Mouse (Mus musculus): ENCODE data around the gene Dnah6.

The Dnah6 gene

DNA sequence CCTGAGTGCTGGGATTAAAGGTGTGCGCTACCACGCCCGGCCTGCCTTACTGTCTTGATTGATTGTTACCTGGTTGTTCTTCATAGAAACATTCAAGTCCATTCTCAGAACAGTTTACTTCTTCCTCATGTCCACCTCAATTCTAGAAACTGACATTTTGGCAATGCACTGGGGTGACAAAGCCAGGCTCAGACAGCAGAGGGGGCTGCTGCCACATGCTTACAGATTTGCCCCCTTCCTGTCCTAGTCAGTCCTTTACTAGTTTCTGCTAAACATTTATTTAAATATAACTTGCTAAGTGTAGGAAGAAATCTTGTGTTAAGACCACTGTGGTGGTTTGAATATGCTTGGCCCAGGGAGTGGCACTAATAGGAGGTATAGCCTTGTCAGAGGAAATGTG, 192.6 kb downstream of the Dnah6 start:
- no peak for DNase-seq (ENCODE audit: low spot score)

DNA sequence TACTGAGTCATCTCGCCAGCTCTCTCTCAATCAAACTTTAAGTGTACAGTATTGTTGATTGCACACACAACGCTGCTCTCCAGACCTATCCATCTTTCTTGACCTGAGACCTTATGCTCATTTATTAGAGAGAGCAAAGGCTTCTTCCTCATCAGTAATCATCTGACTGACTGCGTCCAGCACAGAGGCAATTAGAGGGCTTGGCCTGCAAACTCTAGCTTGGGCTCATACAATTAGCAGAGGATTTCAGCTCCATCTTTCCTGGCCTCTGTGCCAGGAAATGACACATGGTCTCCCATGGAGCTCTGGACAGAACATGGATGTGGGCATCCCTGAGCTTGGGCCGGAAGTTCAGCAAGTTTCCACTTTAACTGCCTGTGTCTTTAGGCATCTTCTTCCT, 193.6 kb downstream of the Dnah6 start:
- DNase-seq (ENCODE audit: low spot score) = no peak

GRCm38 (mm10) chr6:73026898-73027297, 194.6 kb downstream of the Dnah6 start:
- no peak for DNase-seq (ENCODE audit: low spot score)

DNA sequence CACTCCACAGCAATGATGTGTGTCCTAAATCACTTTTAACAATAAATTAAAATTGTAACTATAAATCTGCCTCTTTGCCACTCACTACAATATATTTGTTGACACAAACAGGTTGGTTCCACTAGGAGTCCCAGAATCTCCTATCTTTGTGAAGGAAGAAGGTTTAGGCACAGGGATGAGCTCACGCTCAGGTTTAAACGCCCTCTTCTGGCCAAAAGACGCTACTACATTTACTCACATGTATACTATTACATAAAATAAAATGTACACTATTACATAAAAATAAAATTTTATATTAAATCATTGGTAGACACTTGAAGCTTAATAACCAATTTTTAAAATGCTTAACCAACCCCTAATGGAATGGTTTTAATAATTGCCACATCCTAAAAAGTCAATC, 201.4 kb downstream of the Dnah6 start:
- DNase-seq (ENCODE audit: low spot score) = no peak

- no peak for DNase-seq (ENCODE audit: low spot score)
Measured at GRCm38 (mm10) chr6:73018725-73019280, 202.6 kb downstream of the Dnah6 start.

- no peak for DNase-seq (ENCODE audit: low spot score)
Measured at GRCm38 (mm10) chr6:73014317-73015160, 206.9 kb downstream of the Dnah6 start.

GRCm38 (mm10) chr6:73012931-73013330, 208.5 kb downstream of the Dnah6 start:
- no peak for DNase-seq (ENCODE audit: low spot score)

DNA sequence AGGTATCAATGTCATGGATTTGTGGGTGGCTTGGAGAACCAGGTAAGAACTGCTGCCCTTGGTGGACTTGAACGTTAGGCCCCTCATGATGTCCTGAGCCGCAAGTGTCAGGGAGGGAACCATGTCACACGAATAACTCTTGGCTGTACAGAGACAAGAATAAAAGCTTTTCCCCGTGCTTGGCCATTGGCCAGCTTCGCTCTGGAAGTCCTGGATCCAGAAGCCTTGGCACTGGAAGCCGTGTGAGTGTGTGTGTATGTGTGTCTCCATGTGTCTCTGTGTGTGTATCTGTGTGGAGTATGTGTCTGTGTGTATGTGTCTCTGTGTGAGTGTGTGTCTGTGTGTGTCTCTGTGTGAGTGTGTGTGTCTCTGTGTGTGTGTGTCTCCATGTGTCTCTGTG, 209.6 kb downstream of the Dnah6 start:
- DNase-seq (ENCODE audit: low spot score) = no peak

GRCm38 (mm10) chr6:73010073-73010472, 211.4 kb downstream of the Dnah6 start:
- peak; percentile 78 for DNase-seq (ENCODE audit: low spot score)

GRCm38 (mm10) chr6:73003601-73004000, 217.8 kb downstream of the Dnah6 start:
- DNase-seq (ENCODE audit: low spot score) = no peak

DNA sequence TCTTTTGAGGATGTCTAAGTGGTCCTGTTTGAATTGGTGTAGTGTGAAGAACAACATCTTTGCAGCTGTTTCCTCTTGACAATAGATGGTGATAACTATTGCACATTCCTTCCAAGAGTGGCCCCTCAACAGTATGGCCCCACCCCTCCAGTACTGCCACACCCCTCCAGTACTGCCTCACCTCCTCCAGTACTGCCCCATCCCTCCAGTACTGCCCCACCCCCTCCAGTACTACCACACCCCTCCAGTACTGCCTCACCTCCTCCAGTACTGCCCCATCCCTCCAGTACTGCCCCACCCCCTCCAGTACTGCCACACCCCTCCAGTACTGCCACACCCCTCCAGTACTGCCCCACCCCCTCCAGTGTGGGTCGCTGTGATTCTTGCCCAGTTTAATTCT, 219.1 kb downstream of the Dnah6 start:
- DNase-seq (ENCODE audit: low spot score) = no peak

DNA sequence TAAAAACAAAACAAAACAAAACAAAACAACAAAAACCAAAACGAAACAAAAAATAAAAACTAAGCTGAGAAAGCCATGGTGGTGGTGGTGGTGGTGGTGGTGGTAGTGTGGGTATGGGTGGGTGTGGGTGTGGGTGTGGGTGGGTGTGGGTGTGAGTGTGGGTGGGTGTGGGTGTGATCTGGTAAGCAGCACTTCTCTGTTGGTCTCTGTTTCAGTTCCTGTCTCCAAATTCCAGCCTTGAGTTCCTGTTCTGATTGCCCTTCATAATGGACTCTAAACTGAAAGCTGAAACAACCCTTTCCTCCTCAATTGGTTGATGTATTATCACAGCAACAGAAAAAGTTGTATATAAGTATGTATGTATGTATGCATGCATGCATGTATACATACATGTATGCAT, 222.6 kb downstream of the Dnah6 start:
- no peak for DNase-seq (ENCODE audit: low spot score)

DNA sequence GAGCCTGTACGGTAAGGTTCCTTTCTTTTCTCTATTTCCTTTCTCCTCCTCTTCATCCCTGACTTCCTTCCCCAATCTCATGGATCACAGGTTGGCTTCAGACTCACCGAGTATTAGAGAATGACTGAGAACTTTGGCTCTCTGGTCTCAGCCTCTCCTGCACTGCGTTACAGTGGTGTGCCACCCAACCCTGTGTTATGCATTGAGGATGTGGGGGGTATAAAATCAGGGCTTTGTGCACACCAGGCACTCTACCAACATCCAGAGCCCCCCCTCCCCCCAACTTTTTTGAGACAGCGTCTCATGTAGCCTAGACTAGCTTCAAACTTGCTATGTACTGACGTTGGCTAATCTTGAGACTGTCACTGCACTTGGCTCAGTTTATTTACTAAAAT, 227.8 kb downstream of the Dnah6 start:
- DNase-seq (ENCODE audit: low spot score) = no peak

DNA sequence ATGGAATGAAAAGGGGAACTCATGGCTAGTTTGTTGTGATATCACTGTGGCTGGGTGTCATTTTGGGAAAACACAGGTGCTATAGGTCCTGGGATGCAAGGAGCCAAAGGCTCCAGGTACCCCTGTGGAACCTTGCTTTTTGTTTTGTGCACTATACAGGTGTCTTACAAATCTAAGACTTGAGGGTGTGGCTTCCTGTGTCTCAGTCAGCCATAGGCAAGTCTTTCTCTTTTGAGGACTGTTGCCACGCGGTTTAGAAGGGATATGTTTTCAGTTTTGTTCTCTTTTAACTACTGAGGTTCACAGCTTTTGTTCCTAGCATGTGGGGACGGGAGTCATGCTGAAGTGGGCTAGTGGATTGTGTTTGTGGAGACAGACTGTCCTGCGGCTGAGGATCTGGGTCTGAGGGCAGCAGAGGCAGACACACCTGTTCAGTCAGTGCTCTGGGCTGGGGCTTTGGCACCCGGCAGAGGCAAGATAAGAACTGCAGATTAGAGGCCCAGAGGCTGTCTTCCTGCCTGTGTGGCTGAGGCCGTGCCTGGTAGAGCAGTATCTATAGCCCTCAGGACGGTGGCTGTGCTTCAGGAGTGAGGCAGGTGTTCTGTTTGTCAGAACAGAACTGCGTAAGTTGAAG, 228.3 kb downstream of the Dnah6 start:
- DNase-seq (ENCODE audit: low spot score) = peak; percentile 48

DNA sequence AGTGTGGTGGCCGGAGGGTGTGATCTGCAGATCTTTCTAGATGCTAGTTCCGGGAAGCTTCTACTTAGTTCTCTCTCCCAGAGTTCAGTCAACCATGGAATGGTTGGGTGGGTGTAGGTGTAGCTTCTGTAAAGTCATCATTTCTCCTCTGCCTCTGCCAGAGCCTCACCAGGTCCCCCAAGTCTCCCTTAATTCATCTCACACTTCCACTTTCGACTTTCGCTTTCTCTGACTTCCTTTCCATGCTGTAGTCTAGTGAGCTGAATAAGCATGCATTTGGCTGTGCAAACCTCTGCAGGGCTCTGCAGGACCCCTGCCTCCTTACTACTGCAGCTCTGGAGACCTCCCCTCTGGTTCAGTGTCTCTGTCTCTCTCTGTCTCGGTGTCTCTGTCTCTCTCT, 231.2 kb downstream of the Dnah6 start:
- DNase-seq (ENCODE audit: low spot score) = no peak

DNA sequence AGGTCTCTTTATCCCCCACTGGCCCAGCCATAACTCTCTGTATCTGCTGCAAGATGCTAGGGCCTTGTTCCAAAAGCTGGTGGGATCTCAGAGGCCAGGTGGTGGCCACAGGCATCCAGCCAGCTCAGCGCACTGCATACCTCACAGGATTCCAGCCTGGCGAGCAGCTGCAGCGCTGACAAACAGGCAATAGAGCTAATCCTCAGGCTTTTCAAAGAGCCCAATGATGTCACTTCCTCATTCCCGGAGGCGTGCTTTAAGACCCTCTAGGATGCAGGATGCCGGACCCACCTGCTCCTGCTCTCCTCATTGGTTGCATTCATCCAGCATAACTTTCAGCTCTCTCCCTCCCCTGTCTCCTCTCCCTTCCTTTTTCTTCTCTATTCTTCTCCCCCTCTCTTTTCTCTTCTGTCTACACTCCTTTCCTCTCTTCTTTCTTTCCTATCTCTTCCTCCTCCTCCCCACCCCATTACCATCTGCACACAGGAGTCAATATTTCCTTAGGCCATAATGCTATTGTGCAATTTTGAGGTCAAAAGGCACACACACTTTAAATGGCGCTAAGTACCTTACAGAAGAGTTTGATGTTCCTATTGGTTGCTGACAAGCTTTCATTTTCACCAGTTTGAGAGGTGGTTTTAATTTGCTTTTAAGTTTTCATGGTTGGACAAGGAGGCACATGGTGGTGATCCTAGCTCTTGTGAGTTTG, 232.3 kb downstream of the Dnah6 start:
- DNase-seq (ENCODE audit: low spot score) = no peak

GRCm38 (mm10) chr6:72982506-72982905, 238.9 kb downstream of the Dnah6 start:
- no peak for DNase-seq (ENCODE audit: low spot score)

DNA sequence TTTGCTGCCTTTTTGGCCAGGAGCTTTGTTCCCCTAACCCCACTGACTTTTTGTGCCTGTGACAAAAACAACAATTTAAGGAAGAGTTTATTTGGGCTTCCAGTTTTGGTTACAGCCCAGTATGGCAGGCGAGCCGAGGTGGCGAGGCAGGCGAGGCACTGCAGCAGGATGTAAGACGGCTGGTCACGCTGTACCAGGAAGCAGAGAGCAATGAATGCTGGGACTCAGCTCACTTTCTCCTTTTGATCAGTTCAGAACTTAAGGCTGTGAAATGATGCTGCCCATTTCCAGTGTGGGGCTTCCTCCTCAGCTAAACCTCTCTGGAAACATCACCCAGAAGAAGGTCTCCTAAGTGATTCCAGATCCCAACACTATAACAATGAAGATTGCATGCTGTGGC, 239.6 kb downstream of the Dnah6 start:
- DNase-seq (ENCODE audit: low spot score) = no peak

DNA sequence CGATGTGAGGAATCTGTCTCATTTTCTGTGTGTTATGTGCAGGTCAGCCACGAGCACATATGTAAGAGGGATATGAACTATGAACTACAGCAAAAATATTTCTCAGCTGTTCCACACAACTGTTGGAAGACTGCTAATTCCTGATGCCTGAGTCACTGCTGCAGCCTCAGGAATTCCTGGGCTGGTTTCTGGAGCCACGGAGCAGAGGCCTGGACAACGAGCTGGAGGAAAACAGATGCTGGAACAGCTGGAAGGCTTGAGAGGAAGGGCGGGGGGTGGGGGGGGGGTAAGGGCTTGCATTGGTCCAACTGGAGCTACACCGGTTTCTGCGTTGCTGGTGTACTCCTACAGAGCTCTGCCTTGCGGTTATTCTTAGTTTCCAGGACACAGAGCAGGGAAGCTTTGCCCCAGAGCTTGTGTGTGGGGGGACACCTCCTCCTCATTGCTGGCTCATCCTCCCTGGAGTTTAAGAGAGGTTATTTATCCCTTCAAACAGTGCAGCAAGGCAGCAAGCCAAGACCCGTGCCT, 240.3 kb downstream of the Dnah6 start:
- DNase-seq (ENCODE audit: low spot score) = peak; percentile 56

GRCm38 (mm10) chr6:72976866-72977265, 244.6 kb downstream of the Dnah6 start:
- DNase-seq (ENCODE audit: low spot score) = no peak

GRCm38 (mm10) chr6:72971074-72971473, 250.4 kb downstream of the Dnah6 start:
- DNase-seq (ENCODE audit: low spot score) = no peak

- DNase-seq (ENCODE audit: low spot score) = no peak
Measured at GRCm38 (mm10) chr6:72969787-72970186, 251.7 kb downstream of the Dnah6 start.
